Mouse (Mus musculus) embryonic stem cell, embryonic (primary cell): ENCODE data around the gene Zfp541.

Experiments
- CTCF ChIA-PET, 4 experiments: fragments of 300-600 bp in 2 of 4; fragments of 350-600 bp in 2 of 4; sonication (Branson Sonifier 250); formaldehyde crosslinking; loops; one replicate each; lab custom pipeline; 2022; ENCODE audit warnings: inconsistent platforms in 2 of 4; lab: Charles Lee
- POLR2A ChIA-PET, 4 experiments: fragments of 300-600 bp in 2 of 4; fragments of 350-600 bp in 2 of 4; sonication (Branson Sonifier 250); formaldehyde crosslinking; loops; one replicate each; lab custom pipeline; 2022; ENCODE audit warnings: antibody characterized with exemption in 4 of 4, inconsistent platforms in 1 of 4; lab: Charles Lee

Zfp541 gene

DNA sequence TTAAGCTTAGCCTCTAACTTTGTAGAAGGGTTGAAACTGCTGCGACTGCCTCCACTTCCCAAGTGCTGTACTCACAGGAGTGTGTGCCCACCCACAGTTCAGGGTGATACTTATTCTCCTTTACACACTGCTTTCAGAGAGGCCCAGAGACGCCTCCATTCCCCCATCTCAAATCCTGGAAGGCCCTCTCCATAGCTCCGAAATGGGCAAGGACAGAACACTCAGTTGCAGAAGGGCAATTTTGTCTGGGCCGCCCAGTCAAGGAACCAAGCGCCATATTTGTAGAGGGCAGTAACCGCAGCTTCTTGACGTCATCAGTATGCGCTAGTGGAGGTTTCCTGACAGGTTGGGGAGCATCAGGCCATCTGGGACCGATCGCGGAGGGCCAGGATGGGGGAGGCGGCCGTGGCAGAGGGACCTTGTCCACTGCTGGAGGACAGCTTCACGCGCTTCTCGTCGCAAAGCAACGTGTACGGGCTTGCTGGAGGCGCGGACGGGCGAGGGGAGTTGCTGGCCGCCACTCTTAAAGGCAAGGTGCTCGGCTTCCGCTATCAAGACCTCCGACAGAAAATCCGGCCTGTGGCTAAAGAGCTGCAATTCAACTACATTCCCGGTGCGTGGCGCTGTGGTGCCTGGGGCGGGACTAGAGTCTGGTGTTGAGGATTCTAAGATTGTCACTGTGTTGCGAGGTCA, 58.1 kb downstream of the Zfp541 start, which contains the start of gene Kptn:
Gene Kptn, plus strand, starts transcription at position 327 of the 693 bp plus-strand sequence.
- ChIA-PET POLR2A (interaction anchor here in 3 of 4 experiments (0.5 to 5.8 kb wide), 38 partner anchors 9 to 246 kb away, joined by 3 to 61 read pairs (median 4); partner anchors contain the start of genes Inafm1 (in 3 of the 3), Napa (in 3 of the 3), Slc8a2 (in 3 of the 3) and Bicra (in 1 of the 3)), CTCF (interaction anchor here in 3 of 4 experiments (0.5 to 2.7 kb wide), 21 partner anchors 9 to 939 kb away, joined by 3 to 34 read pairs (median 4); partner anchors contain the start of genes Slc8a2 (in 3 of the 3), Napa (in 2 of the 3) and Inafm1 (in 1 of the 3))

- ChIA-PET CTCF (interaction anchor here in 3 of 4 experiments (0.5 to 2.7 kb wide), 18 partner anchors 9 to 939 kb away, joined by 3 to 34 read pairs (median 4); partner anchors contain the start of genes Slc8a2 (in 3 of the 3), Napa (in 2 of the 3) and Inafm1 (in 1 of the 3)), POLR2A (interaction anchor here in 3 of 4 experiments (0.6 to 5.8 kb wide), 33 partner anchors 9 to 185 kb away, joined by 3 to 61 read pairs (median 4); partner anchors contain the start of genes Napa (in 3 of the 3), Slc8a2 (in 3 of the 3), Inafm1 (in 2 of the 3) and Bicra (in 1 of the 3))
These were observed 58.6 kb downstream of the Zfp541 start for GRCm38 (mm10) chr7:16120262-16120600.

- CTCF ChIA-PET: no interaction called here
- POLR2A ChIA-PET: interaction anchor here in 3 of 4 experiments (0.6 to 1.4 kb wide), 4 partner anchors 9 to 185 kb away, joined by 3 to 7 read pairs (median 5); partner anchors contain the start of gene Napa (in 1 of the 3)
These were observed 64.2 kb downstream of the Zfp541 start for GRCm38 (mm10) chr7:16125829-16126228.

GRCm38 (mm10) chr7:16128344-16128743, 66.7 kb downstream of the Zfp541 start:
- ChIA-PET CTCF (interaction anchor here in 3 of 4 experiments (0.5 to 2.6 kb wide), 3 partner anchors 8 to 135 kb away, joined by 4 to 34 read pairs (median 8); partner anchors contain the start of genes Kptn (in 1 of the 3) and Napa (in 1 of the 3)), POLR2A (interaction anchor here in 2 of 4 experiments (0.6 to 1.6 kb wide), 3 partner anchors 14 to 620 kb away, joined by 4 to 6 read pairs (median 5); no protein-coding TSS in a partner anchor)

GRCm38 (mm10) chr7:16128899-16129298, 67.3 kb downstream of the Zfp541 start:
- ChIA-PET POLR2A (interaction anchor here in 3 of 4 experiments (0.6 to 4.2 kb wide), 36 partner anchors 8 to 619 kb away, joined by 3 to 61 read pairs (median 4); partner anchors contain the start of genes Kptn (in 3 of the 3), Napa (in 3 of the 3), Bicra (in 2 of the 3) and Ccdc9 (in 2 of the 3)), CTCF (interaction anchor here in 3 of 4 experiments (1.0 to 2.6 kb wide), 17 partner anchors 8 to 217 kb away, joined by 3 to 34 read pairs (median 6); partner anchors contain the start of genes Kptn (in 2 of the 3), Napa (in 2 of the 3), Ccdc9 (in 1 of the 3) and Ehd2 (in 1 of the 3))

- POLR2A ChIA-PET: interaction anchor here (0.6 to 4.2 kb wide), 66 partner anchors 8 to 275 kb away, joined by 3 to 61 read pairs (median 3); partner anchors contain the start of genes Napa (in 4 of the 4), Kptn (in 3 of the 4), Bicra (in 2 of the 4) and Ccdc9 (in 2 of the 4)
- CTCF ChIA-PET: interaction anchor here in 3 of 4 experiments (0.6 to 2.6 kb wide), 31 partner anchors 9 to 217 kb away, joined by 3 to 34 read pairs (median 4); partner anchors contain the start of genes Kptn (in 3 of the 3), Napa (in 2 of the 3), Bicra (in 1 of the 3) and Ccdc9 (in 1 of the 3)
These were observed 67.8 kb downstream of the Zfp541 start, which contains the start of gene Slc8a2 for GRCm38 (mm10) chr7:16129421-16129845. Slc8a2 (plus strand) TSS chr7:16129826.

GRCm38 (mm10) chr7:16129846-16130691, 68.5 kb downstream of the Zfp541 start:
- ChIA-PET POLR2A (interaction anchor here (0.6 to 4.2 kb wide), 70 partner anchors 8 to 760 kb away, joined by 3 to 61 read pairs (median 3); partner anchors contain the start of genes Napa (in 4 of the 4), Kptn (in 3 of the 4), Bicra (in 2 of the 4) and Ccdc9 (in 2 of the 4)), CTCF (interaction anchor here in 3 of 4 experiments (0.6 to 2.6 kb wide), 34 partner anchors 10 to 218 kb away, joined by 3 to 34 read pairs (median 4); partner anchors contain the start of genes Kptn (in 3 of the 3), Napa (in 2 of the 3), Bicra (in 1 of the 3) and Ccdc9 (in 1 of the 3))

DNA sequence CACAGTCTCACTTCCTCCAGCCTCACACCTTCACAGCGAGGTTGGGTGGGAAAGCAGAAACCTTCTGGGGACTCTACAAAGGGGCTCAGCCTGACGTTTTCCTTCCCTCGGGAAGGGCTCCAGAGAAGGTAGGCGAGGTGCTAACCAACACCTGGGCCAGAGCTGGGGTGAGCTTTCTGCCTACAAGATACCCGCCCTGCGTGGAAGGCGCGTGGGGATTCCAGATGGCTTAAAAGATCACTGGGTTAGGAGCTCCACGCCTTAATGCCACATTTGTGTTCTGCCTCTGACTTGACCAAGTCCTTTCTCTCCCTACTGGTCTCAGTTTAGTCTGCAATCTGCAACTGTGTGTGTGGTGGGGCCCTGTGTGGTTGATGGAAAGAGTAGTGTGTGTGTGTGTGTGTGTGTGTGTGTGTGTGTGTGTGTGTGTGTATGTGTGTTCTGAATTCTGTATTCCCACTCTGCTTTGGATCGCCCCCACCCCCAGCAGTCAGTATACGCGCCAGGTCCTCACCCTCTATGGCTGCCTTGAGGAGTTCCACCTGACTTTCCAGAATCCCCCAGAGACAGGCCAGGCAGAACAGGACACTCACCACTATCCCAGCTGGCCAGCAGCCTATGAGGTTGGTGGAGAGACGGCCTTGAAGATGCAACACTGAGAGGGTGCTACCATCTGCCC, 69.5 kb downstream of the Zfp541 start:
- ChIA-PET POLR2A (interaction anchor here in 2 of 4 experiments (0.7 to 4.2 kb wide), 5 partner anchors 12 to 181 kb away, joined by 3 to 61 read pairs (median 18); partner anchors contain the start of genes Kptn (in 1 of the 2) and Napa (in 1 of the 2)), CTCF (interaction anchor here in 1 of 4 experiments (1.0 kb wide), 1 partner anchor 156 kb away, joined by 3 read pairs; no protein-coding TSS in a partner anchor)

DNA sequence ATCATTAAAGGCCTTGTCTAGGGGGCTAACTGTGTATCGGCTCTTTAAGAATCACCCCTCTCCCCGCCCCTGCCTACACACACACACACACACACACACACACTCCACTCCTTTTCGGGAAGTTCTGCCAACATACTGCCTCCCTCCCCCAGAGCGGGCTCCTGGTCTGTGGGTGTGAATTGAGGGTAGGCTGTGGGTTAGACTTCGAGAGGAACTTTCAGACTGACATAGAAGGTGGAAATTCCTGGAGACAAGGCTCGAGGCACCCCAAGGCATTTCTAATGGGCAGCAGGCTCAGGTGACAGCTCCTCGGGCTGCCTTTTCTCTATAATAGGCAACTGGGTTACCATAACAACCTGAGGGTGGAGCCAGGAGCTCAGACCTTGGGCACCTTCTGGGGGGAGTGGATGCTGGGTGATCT, 70.6 kb downstream of the Zfp541 start:
- POLR2A ChIA-PET: interaction anchor here in 3 of 4 experiments (0.6 to 4.2 kb wide), 6 partner anchors 13 to 437 kb away, joined by 3 to 61 read pairs (median 4); partner anchors contain the start of gene Kptn (in 2 of the 3)

GRCm38 (mm10) chr7:16132926-16133325, 71.3 kb downstream of the Zfp541 start:
- POLR2A ChIA-PET: interaction anchor here in 2 of 4 experiments (1.1 to 4.2 kb wide), 3 partner anchors 13 to 232 kb away, joined by 3 to 61 read pairs (median 4); partner anchors contain the start of gene Kptn (in 2 of the 2)

More for the DNA sequence above, 70.6 kb downstream of the Zfp541 start:
- CTCF ChIA-PET: interaction anchor here in 2 of 4 experiments (0.9 to 1.5 kb wide), 2 partner anchors 81 to 158 kb away, joined by 3 read pairs; no protein-coding TSS in a partner anchor

GRCm38 (mm10) chr7:16133691-16134090, 72.1 kb downstream of the Zfp541 start:
- POLR2A ChIA-PET: no interaction called here
- CTCF ChIA-PET: no interaction called here

More at GRCm38 (mm10) chr7:16132926-16133325, 71.3 kb downstream of the Zfp541 start:
- CTCF ChIA-PET: interaction anchor here in 2 of 4 experiments (0.9 to 1.5 kb wide), 2 partner anchors 81 to 159 kb away, joined by 3 read pairs; no protein-coding TSS in a partner anchor

DNA sequence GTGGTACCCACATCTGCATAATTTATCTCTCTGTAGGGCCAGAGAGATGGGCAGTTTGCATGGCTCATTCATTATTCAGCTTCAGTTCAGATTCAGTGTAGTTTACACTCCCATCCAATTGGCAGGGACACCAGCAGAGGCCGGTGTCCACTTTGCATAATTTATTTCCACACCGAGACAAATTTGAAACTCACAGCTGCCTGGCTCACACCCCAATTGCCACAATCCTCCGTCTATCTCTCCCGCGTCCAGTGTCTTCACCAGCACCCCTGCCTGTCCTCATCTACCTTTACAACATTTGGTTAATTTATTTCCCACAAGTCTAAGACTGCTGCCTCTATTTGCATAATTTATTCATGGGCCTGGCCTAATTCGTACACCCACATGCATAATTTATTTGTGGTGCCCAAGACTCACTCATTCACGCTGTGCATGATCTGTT, 73.4 kb downstream of the Zfp541 start:
- ChIA-PET POLR2A (interaction anchor here in 1 of 4 experiments (1.0 kb wide), 2 partner anchors 15 to 37 kb away, joined by 3 read pairs; partner anchors contain the start of gene Kptn), CTCF (interaction anchor here in 1 of 4 experiments (0.6 kb wide), 1 partner anchor 36 kb away, joined by 6 read pairs; the partner anchor contains the start of gene Napa)
